Mouse (Mus musculus) heart, embryonic 16.5 days (tissue): ENCODE measurements around the gene Tcf23. TPM values are rescaled to one million over a fixed set of nuclear protein-coding genes. Genes with fewer than 3 reads are reported as not detected.

Source experiments
- ATAC-seq: fragments of 200-750 bp; cut with Nextera tagmentation; replicated peaks from 2 replicates; pipeline ENCODE4 v1.8.0; 2017; ENCODE audit warnings: moderate number of reproducible peaks; ENCODE audit not compliant: insufficient read depth, low FRiP score; ENCODE audit errors: extremely low read depth
- H3K27ac ChIP-seq: fragments of 300-500 bp; sonication (generic); 2 replicates; pipeline ENCODE4 v1.5.1; 2014; ENCODE audit warnings: mild to moderate bottlenecking, low read length, control low read depth, moderate library complexity
- H3K27me3 ChIP-seq: fragments of 300-500 bp; sonication (generic); 2 replicates; pipeline ENCODE4 v1.6.1; 2014; ENCODE audit warnings: low read length, mixed read lengths; ENCODE audit not compliant: control insufficient read depth, insufficient read depth
- H3K36me3 ChIP-seq: fragments of 300-500 bp; sonication (generic); 2 replicates; pipeline ENCODE4 v1.6.1; 2014; ENCODE audit not compliant: control insufficient read depth, insufficient read depth
- H3K4me1 ChIP-seq: fragments of 300-500 bp; sonication (generic); 2 replicates; pipeline ENCODE4 v1.6.1; 2014; ENCODE audit warnings: low read length, mixed read lengths; ENCODE audit not compliant: control insufficient read depth, insufficient read depth
- H3K4me2 ChIP-seq: fragments of 300-500 bp; sonication (generic); 2 replicates; pipeline ENCODE4 v1.6.1; 2014; ENCODE audit warnings: low read depth, mild to moderate bottlenecking, control low read depth, low read length
- H3K4me3 ChIP-seq: fragments of 300-500 bp; sonication (generic); 2 replicates; pipeline ENCODE4 v1.5.1; 2014; ENCODE audit warnings: mild to moderate bottlenecking, control low read depth, low read length
- H3K9ac ChIP-seq: fragments of 300-500 bp; sonication (generic); 2 replicates; pipeline ENCODE4 v1.6.1; 2014; ENCODE audit warnings: low read length, control low read depth
- H3K9me3 ChIP-seq: fragments of 300-500 bp; sonication (generic); replicated peaks from 2 replicates; pipeline ENCODE4 v1.6.1; 2016; ENCODE audit warnings: low read length; ENCODE audit not compliant: control insufficient read depth
- WGBS: fragments of 180-500 bp; shearing (Covaris S2); extraction: QIAGEN DNeasy Blood & Tissue Kit; methylation state at CpG from one replicate; pipeline ENCODE4 v1.1.7; 2014; 5-methylcytosine and 5-hydroxymethylcytosine counted together
- polyA plus RNA-seq: library from polyadenylated mRNA; unstranded; fragments of >200 nt; fragmentation: Nextera tagmentation; extraction: Ambion mirVana; gene quantifications from 2 replicates; pipeline ENCODE4 v1.2.1, GENCODE M21; 2015

The Tcf23 gene
- polyA plus RNA-seq = 0.09 and 0.24 TPM in 2 replicates

DNA sequence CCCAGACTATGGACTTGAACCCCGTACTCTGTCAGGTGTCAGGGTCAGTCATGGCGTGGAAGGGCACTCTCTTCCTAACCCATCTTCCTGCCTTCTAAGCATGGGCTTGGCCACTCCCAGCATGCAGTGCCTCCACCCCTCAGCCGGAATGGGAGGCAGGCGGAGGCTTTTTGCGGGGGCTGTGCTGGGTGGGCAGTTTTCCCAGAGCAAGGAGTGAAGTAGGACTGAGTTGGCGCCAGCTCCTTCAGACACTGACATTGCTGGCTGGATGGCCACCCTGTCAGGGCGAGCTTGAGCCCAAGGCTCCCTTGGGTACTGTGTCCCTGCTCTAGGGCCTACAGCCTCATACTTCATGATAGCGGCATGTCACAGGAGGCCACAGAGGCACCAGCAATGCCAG lies at the start of gene Tcf23:
TSS of gene Tcf23 (plus strand) at position 247 of the 400 bp plus-strand sequence.
- H3K36me3 ChIP-seq = no peaks in the 10 kb centered on the region
- H3K27ac ChIP-seq = no peak within 1 kb of the TSS
- no peak within 1 kb of the TSS for H3K4me3 ChIP-seq
- no peak within 1 kb of the TSS for H3K4me2 ChIP-seq
- 54% methylated on average over 8 of the region's 8 CpGs for WGBS
- no peak within 1 kb of the TSS for H3K9ac ChIP-seq
- H3K27me3 ChIP-seq = no peaks in the 10 kb centered on the region
- ATAC-seq = no peak
- H3K4me1 ChIP-seq = no peaks in the 10 kb centered on the region
- 0 out of 2 replicates have a peak, but pooled peaks cover 3% of the 10 kb centered on the region for H3K9me3 ChIP-seq

DNA sequence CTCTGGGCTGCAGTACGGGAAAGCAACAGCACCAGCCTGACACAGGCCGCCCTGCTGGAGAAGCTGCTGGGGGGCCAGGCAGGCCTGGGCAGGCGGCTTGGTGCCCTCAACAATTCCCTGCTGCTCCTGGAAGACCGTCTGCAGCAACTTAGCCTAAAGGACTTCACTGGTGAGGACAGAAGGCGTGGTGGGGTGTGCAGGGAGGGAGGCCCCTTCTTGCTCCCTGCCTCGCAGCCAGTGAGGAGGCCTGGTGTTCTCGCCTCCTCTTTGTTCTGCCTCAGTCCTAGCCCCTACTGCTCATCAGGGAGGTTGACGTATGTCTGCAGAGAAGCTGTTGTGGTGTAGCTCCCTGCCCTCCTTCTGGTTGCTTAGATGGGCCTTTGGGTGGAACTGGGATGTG lies 49.8 kb upstream of the Tcf23 start:
- 81% methylated on average over 8 of the region's 8 CpGs for WGBS
- Histone ChIP-seq H3K4me2 (no peak overlapping the region), H3K27ac (no peak overlapping the region), H3K36me3 (peaks cover 5% of the 10 kb centered on the region), H3K9me3 (no peaks in the 10 kb centered on the region), H3K27me3 (no peaks in the 10 kb centered on the region), H3K9ac (0 out of 2 replicates have a peak overlapping the region, but pooled peaks have one; percentile 38), H3K4me1 (peaks cover 32% of the 10 kb centered on the region), H3K4me3 (no peak overlapping the region)
- no peak for ATAC-seq

DNA sequence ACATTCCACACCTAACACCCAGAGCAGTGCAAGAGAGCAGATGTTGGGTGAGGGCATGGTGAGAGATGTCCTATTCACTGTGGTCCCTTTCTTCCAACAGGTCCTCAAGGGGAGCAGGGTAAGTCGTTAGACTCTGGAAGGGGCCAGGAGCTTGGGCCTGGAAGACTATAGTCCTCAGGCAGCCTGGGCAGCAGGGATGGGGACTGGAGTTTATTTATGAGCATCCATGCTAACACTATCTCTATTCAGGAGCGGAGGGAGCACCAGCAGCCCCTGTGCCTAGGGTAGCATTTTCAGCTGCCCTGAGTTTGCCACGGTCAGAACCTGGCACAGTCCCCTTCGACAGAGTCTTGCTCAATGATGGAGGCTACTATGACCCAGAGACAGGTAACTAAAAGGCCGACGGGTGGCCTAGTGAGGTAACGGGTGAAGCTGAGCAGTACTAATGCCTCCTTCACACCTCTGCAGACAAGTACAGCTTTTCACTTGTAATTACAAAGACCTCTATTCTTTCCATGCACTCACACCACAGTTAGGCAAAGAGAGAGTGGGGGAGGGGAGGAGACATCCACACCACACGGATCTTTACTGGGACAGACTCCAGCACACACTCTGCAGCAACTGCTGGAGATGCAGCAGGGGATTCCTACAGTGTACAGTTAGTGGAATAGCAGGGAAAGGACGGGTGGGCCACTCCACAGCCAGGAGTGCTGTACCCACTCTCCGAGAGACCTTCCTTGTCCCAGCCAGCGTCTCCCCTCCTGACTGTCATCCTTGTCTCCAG lies 48.4 kb upstream of the Tcf23 start:
- ATAC-seq = no peak
- H3K9ac ChIP-seq = no peak overlapping the region
- H3K9me3 ChIP-seq = no peaks in the 10 kb centered on the region
- H3K4me3 ChIP-seq = no peak overlapping the region
- H3K4me1 ChIP-seq = peaks cover 32% of the 10 kb centered on the region
- peak overlapping the region; percentile 73; the same call in 1 of the 2 replicates for H3K4me2 ChIP-seq
- H3K36me3 ChIP-seq = peaks cover 5% of the 10 kb centered on the region
- no peak overlapping the region for H3K27ac ChIP-seq
- 74% methylated on average over 11 of the region's 11 CpGs for WGBS
- H3K27me3 ChIP-seq = no peaks in the 10 kb centered on the region

DNA sequence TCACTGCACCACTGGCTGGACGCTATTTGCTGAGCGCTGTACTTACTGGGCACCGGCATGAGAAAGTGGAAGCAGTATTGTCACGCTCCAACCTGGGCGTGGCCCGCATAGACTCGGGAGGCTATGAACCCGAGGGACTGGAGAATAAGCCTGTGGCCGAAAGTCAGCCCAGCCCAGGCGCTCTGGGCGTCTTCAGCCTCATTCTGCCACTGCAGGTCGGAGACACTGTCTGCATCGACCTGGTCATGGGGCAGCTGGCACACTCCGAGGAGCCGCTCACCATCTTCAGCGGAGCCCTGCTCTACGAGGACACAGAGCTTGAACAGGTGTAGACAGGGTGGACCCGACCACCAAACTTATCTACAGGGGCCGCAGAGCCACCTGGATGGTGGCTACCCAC lies 47.8 kb upstream of the Tcf23 start:
- WGBS = 65% methylated on average over 19 of the region's 19 CpGs
- no peaks in the 10 kb centered on the region for H3K9me3 ChIP-seq
- peaks cover 5% of the 10 kb centered on the region for H3K36me3 ChIP-seq
- no peak overlapping the region for H3K4me3 ChIP-seq
- no peak for ATAC-seq
- H3K4me2 ChIP-seq = peak overlapping the region; percentile 73
- peak overlapping the region; percentile 21; the same call in 1 of the 2 replicates for H3K9ac ChIP-seq
- H3K27me3 ChIP-seq = no peaks in the 10 kb centered on the region
- H3K4me1 ChIP-seq = peaks cover 29% of the 10 kb centered on the region
- no peak overlapping the region for H3K27ac ChIP-seq

DNA sequence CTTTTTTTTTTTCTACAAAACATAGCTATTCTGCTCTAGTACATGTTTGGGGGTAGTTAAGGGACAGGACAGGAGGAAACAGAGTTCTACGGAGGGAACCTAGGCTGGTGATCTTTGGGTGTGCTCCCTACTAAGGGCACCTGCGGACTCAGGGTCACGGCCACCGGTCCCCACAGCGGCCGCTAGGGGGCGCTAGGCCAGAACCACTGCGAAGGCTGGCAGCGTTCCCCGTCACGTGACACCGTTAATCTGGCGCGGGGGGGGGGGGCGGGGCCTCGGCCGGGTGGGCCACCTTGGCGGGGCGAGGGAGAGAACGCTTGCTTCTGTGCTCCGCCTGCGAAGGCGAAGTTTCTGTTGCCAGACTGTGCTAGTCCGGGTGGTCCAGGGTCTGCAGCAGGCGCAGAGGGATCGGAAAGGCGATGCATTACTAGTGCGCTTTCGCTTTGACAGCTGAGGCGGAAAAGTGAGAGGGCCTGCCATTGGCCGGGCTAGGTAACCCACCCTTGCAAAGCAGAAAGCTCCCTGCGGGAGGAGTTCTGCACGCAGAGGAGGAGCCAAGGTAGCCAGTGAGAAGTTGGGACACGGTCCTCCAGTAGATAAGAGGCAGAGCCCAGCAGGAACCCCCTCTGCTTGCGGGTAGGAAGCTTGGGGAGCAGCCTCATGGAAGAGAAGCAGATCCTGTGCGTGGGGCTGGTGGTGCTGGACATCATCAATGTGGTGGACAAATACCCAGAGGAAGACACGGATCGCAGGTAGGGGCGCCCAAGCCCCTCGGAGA lies 47.0 kb upstream of the Tcf23 start, which contains the start of gene Khk:
TSS of gene Khk (plus strand) at position 176 of the 778 bp plus-strand sequence.
- Histone ChIP-seq H3K27ac (peak within 1 kb of the TSS; percentile 87), H3K9me3 (no peaks in the 10 kb centered on the region), H3K4me1 (peaks cover 23% of the 10 kb centered on the region), H3K36me3 (peaks cover 5% of the 10 kb centered on the region), H3K27me3 (no peaks in the 10 kb centered on the region), H3K4me2 (peak within 1 kb of the TSS; percentile 73), H3K4me3 (peak within 1 kb of the TSS; percentile 71), H3K9ac (peak within 1 kb of the TSS; percentile 73)
- peak; percentile 77 for ATAC-seq
- 1% methylated on average over 37 of the region's 40 CpGs for WGBS

DNA sequence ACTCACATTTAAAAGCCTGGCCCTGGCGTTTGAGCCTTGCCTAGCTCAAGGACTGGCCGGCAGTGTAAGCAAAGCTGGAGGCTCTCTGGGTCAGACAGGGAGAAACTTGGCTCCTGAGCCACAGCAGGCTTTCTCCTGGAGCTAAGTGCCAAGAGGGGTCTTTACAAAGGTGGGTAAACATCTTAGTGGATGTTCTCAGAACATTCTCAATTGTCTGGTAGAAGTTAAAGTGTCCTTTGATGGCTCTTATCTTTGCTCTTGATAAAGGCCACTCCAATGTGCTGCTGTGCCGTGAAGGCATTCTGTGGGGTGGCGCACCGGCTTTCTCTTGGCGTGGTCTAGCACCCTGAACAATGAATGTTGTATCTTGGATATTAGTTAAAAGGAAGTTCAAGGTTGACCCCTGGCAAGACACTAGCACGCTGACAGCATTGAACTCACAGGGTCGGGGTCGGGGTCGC lies 45.9 kb upstream of the Tcf23 start:
- H3K9me3 ChIP-seq = no peaks in the 10 kb centered on the region
- no peak overlapping the region for H3K9ac ChIP-seq
- H3K4me3 ChIP-seq = peak overlapping the region; percentile 71; the same call in 1 of the 2 replicates
- peak overlapping the region; percentile 73 for H3K4me2 ChIP-seq
- peaks cover 5% of the 10 kb centered on the region for H3K36me3 ChIP-seq
- WGBS = 47% methylated on average over 10 of the region's 10 CpGs
- H3K4me1 ChIP-seq = peaks cover 18% of the 10 kb centered on the region
- no peaks in the 10 kb centered on the region for H3K27me3 ChIP-seq
- no peak overlapping the region for H3K27ac ChIP-seq
- no peak for ATAC-seq

DNA sequence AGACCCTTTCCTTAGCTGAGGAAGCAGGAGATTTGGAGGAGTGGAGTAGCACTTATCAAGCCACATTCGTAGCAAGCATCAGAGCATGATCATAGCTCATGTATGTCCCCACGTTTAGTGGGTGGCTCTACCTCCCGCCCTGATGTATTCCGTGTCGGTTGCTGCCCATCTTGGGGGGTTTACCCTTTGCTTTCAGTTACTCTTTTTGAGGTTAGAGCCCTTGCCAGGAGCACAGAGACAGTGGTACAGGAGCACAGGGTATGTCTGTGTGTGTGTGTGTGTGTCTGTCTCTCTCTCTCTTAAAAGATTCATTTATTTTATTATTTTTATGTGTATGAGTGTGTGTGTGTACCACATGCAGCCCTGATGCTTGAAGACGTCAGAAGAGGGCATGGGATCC lies 45.3 kb upstream of the Tcf23 start:
- H3K36me3 ChIP-seq = peaks cover 5% of the 10 kb centered on the region
- no peaks in the 10 kb centered on the region for H3K9me3 ChIP-seq
- peak overlapping the region; percentile 73; the same call in 1 of the 2 replicates for H3K4me2 ChIP-seq
- 70% methylated on average over 6 of the region's 6 CpGs for WGBS
- no peak for ATAC-seq
- peaks cover 18% of the 10 kb centered on the region for H3K4me1 ChIP-seq
- no peak overlapping the region for H3K4me3 ChIP-seq
- H3K27ac ChIP-seq = no peak overlapping the region
- no peak overlapping the region for H3K9ac ChIP-seq
- H3K27me3 ChIP-seq = no peaks in the 10 kb centered on the region

DNA sequence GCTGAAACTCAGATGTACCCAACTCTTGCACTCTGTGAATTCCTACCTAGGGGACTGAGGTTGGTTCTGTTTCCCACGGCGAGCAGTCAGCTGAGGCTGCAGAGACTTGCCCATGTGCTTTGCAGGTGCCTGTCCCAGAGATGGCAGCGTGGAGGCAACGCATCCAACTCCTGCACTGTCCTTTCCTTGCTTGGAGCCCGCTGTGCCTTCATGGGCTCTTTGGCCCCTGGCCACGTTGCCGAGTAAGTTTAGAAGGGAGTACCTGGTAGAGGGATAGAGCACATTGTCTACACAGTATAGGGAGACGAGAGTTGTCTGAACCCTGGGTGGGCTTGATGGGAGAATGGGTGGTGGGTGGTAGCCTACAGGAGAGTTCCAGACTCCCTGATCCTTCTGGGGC lies 43.8 kb upstream of the Tcf23 start:
- Histone ChIP-seq H3K9me3 (no peaks in the 10 kb centered on the region), H3K9ac (no peak overlapping the region), H3K27me3 (no peaks in the 10 kb centered on the region), H3K36me3 (no peaks in the 10 kb centered on the region; the same call in 1 of the 2 replicates), H3K4me2 (no peak overlapping the region), H3K27ac (no peak overlapping the region), H3K4me1 (peaks cover 18% of the 10 kb centered on the region), H3K4me3 (no peak overlapping the region)
- WGBS = 78% methylated on average over 8 of the region's 8 CpGs
- no peak for ATAC-seq
